Mouse (Mus musculus): Measurements from ENCODE around the gene Zbtb16. TPM values are rescaled to one million over a fixed set of nuclear protein-coding genes. Genes with fewer than 3 reads are reported as not detected.

Zbtb16 gene
- total RNA-seq, 1 experiment: 0.36 TPM

DNA sequence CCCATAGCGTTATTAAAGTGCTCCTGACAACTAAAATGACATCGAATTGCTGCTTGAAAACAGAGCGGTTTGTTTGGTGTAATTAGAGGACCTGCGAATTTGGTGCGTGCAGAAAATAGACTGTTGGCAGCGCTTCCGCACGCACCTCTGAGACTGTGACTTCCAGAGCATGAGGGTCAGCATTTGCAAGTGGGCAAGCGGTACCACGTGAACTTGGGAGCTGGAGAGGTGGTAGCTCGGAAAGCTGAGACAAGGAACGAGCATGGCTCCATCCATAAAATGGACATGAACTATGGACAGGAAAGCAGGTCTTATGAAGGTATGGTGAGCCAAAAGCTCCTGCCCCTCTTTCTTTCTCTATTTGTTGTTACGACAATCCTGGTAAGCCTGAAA, 107.3 kb downstream of the Zbtb16 start:
- DNase-seq (ENCODE audit: low read depth, low spot score): no peak
- H3K27ac ChIP-seq (ENCODE audit: insufficient read depth, low read depth, low read length, poor library complexity, severe bottlenecking): no peak overlapping the region
- no peaks in the 10 kb centered on the region for H3K9me3 ChIP-seq (ENCODE audit: control insufficient read depth, insufficient read depth, low read depth, low read length)
- TF ChIP-seq CHD2 (IDR thresholded peaks at IDR 0.05; ENCODE audit: low read depth, low read length): no peak
- TF ChIP-seq MAFK (IDR thresholded peaks at IDR 0.05; ENCODE audit: insufficient read depth, low read depth, low read length): no peak
- TF ChIP-seq ZC3H11A (IDR thresholded peaks at IDR 0.05; ENCODE audit: borderline replicate concordance, low read depth, low read length): no peak
- H3K4me3 ChIP-seq (ENCODE audit: insufficient read depth in 1 of 2, low read depth in 1 of 2, low read length in 2 of 2, poor library complexity in 1 of 2, severe bottlenecking in 1 of 2): no peak overlapping the region
- no peak overlapping the region for H3K9ac ChIP-seq (ENCODE audit: insufficient read depth, low read depth, low read length, poor library complexity, severe bottlenecking)
- no peaks in the 10 kb centered on the region for H3K4me1 ChIP-seq (ENCODE audit: control insufficient read depth in 2 of 2, insufficient read depth in 2 of 2, low read length in 2 of 2, poor library complexity in 1 of 2)
- H3K36me3 ChIP-seq (ENCODE audit: control insufficient read depth, insufficient read depth, low read length, poor library complexity, severe bottlenecking): no peaks in the 10 kb centered on the region
- in situ Hi-C loops (cut with MboI; ENCODE audit: low sequenced_read_pairs in 2 of 2, unreplicated experiment in 2 of 2): no loop called here

DNA sequence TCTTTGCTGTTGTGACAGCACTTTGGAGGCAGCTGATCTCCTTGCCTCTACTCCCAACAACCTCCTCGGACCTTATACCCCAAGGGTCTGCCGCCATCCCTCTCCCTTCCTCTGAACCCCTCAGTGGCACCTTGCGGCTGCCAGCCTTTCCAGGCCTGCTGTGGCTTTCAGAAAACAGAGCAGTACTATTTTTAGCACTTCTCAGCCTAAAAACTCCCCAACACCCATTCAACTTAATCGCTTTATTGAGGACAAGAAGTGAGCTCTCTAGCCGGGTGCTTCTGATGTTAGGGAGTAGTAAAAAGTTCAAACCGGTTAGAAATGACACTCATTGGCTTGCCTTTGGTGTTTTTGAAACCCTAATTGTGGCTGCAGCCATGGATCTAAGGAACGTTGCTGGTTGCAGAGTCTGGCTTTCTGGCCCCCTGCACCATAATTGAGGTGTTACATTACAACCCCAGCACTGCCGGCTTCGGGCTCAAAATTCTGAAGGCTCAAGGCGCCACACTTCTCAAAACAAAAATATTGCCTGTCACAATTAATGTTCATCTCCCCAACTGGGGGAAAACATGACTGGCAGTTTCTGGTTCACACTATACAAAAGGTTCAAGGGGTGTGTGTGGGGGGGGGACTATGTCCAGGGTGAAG, 107.8 kb downstream of the Zbtb16 start:
- Histone ChIP-seq H3K4me1 (ENCODE audit: control insufficient read depth in 2 of 2, insufficient read depth in 2 of 2, low read length in 2 of 2, poor library complexity in 1 of 2) (no peaks in the 10 kb centered on the region), H3K27ac (ENCODE audit: insufficient read depth, low read depth, low read length, poor library complexity, severe bottlenecking) (no peak overlapping the region), H3K9ac (ENCODE audit: insufficient read depth, low read depth, low read length, poor library complexity, severe bottlenecking) (no peak overlapping the region), H3K36me3 (ENCODE audit: control insufficient read depth, insufficient read depth, low read length, poor library complexity, severe bottlenecking) (no peaks in the 10 kb centered on the region), H3K4me3 (ENCODE audit: insufficient read depth in 1 of 2, low read depth in 1 of 2, low read length in 2 of 2, poor library complexity in 1 of 2, severe bottlenecking in 1 of 2) (no peak overlapping the region), H3K9me3 (ENCODE audit: control insufficient read depth, insufficient read depth, low read depth, low read length) (no peaks in the 10 kb centered on the region)
- no peak for DNase-seq (ENCODE audit: low read depth, low spot score)
- TF ChIP-seq MAFK (IDR thresholded peaks at IDR 0.05; ENCODE audit: insufficient read depth, low read depth, low read length) (no peak), CHD2 (IDR thresholded peaks at IDR 0.05; ENCODE audit: low read depth, low read length) (no peak), ZC3H11A (IDR thresholded peaks at IDR 0.05; ENCODE audit: borderline replicate concordance, low read depth, low read length) (no peak), HCFC1 (IDR thresholded peaks at IDR 0.05; ENCODE audit: borderline replicate concordance, insufficient read depth, low read length) (no peak), ZNF384 (IDR thresholded peaks at IDR 0.05; ENCODE audit: low read depth, low read length) (no peak)
- in situ Hi-C loops (cut with MboI; ENCODE audit: low sequenced_read_pairs in 2 of 2, unreplicated experiment in 2 of 2): no loop called here

DNA sequence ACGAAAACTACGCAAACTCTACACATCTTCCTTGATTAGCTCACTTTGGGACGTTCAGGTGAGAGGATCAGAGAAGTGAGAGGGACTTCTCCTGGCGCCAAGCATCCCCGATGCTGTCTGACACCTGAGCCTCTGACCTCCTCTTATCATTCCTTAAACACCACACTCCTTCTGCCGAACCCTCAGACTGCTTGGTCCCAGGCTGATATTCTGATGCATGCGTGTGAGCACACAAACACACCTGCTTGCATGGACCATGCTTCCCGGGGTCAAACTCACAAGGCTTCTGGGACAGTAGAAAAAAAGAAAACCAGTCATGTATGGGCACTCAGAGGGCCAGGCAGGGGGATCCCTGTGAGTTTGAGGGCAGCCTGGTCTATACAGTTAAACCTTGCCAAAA, 109.7 kb downstream of the Zbtb16 start:
- Histone ChIP-seq H3K9ac (ENCODE audit: insufficient read depth, low read depth, low read length, poor library complexity, severe bottlenecking) (no peak overlapping the region), H3K4me3 (ENCODE audit: insufficient read depth in 1 of 2, low read depth in 1 of 2, low read length in 2 of 2, poor library complexity in 1 of 2, severe bottlenecking in 1 of 2) (no peak overlapping the region), H3K27ac (ENCODE audit: insufficient read depth, low read depth, low read length, poor library complexity, severe bottlenecking) (no peak overlapping the region), H3K36me3 (ENCODE audit: control insufficient read depth, insufficient read depth, low read length, poor library complexity, severe bottlenecking) (no peaks in the 10 kb centered on the region), H3K9me3 (ENCODE audit: control insufficient read depth, insufficient read depth, low read depth, low read length) (no peaks in the 10 kb centered on the region), H3K4me1 (ENCODE audit: control insufficient read depth in 2 of 2, insufficient read depth in 2 of 2, low read length in 2 of 2, poor library complexity in 1 of 2) (no peaks in the 10 kb centered on the region)
- TF ChIP-seq MAFK (IDR thresholded peaks at IDR 0.05; ENCODE audit: insufficient read depth, low read depth, low read length) (no peak), ZNF384 (IDR thresholded peaks at IDR 0.05; ENCODE audit: low read depth, low read length) (no peak), ZC3H11A (IDR thresholded peaks at IDR 0.05; ENCODE audit: borderline replicate concordance, low read depth, low read length) (no peak), HCFC1 (IDR thresholded peaks at IDR 0.05; ENCODE audit: borderline replicate concordance, insufficient read depth, low read length) (no peak), CHD2 (IDR thresholded peaks at IDR 0.05; ENCODE audit: low read depth, low read length) (no peak)
- in situ Hi-C loops (cut with MboI; ENCODE audit: low sequenced_read_pairs in 2 of 2, unreplicated experiment in 2 of 2): no loop called here
- DNase-seq (ENCODE audit: low read depth, low spot score): no peak

DNA sequence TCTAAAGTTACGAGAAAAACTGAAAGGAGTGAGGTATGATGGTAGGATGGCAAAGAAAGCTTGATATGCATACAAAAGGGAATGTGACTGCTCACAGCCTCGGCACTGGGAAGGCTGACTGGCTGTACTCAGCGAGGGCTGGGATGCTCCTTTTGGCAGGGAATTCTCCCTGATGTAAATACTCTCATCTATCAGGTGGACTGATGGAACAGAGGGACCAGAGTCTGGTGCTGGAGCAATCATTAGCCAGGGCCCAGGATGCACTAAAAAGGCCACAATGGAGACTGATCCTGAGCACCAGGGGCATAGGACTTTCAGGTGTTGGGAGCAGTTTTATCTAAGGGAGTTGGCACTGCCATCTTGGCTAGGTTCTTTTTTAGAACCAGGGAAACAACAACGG, 110.1 kb downstream of the Zbtb16 start:
- in situ Hi-C loops (cut with MboI; ENCODE audit: low sequenced_read_pairs in 2 of 2, unreplicated experiment in 2 of 2): no loop called here
- no peak for DNase-seq (ENCODE audit: low read depth, low spot score)
- Histone ChIP-seq H3K4me1 (ENCODE audit: control insufficient read depth in 2 of 2, insufficient read depth in 2 of 2, low read length in 2 of 2, poor library complexity in 1 of 2) (no peaks in the 10 kb centered on the region), H3K36me3 (ENCODE audit: control insufficient read depth, insufficient read depth, low read length, poor library complexity, severe bottlenecking) (no peaks in the 10 kb centered on the region), H3K4me3 (ENCODE audit: insufficient read depth in 1 of 2, low read depth in 1 of 2, low read length in 2 of 2, poor library complexity in 1 of 2, severe bottlenecking in 1 of 2) (no peak overlapping the region), H3K9me3 (ENCODE audit: control insufficient read depth, insufficient read depth, low read depth, low read length) (no peaks in the 10 kb centered on the region), H3K9ac (ENCODE audit: insufficient read depth, low read depth, low read length, poor library complexity, severe bottlenecking) (no peak overlapping the region), H3K27ac (ENCODE audit: insufficient read depth, low read depth, low read length, poor library complexity, severe bottlenecking) (no peak overlapping the region)
- TF ChIP-seq HCFC1 (IDR thresholded peaks at IDR 0.05; ENCODE audit: borderline replicate concordance, insufficient read depth, low read length) (no peak), CHD2 (IDR thresholded peaks at IDR 0.05; ENCODE audit: low read depth, low read length) (no peak), MAFK (IDR thresholded peaks at IDR 0.05; ENCODE audit: insufficient read depth, low read depth, low read length) (no peak), ZC3H11A (IDR thresholded peaks at IDR 0.05; ENCODE audit: borderline replicate concordance, low read depth, low read length) (no peak)

DNA sequence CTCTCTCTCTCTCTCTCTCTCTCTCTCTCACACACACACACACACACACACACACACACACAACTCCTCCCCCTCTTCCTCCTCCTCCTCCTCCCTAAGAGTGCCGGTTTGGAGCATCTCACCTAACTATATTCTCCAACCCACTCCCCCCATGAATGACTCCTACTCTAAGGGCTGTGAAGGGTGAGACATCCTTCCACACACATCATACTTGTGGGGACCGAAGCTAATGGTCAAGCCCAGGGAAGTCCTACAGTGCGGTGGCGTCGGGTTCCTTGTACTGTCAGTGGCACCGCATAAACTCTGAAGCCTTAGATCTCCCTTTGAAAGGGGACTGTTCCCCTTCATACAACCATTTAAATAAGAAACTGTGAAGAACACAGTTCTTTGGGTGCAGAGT, 110.9 kb downstream of the Zbtb16 start:
- Histone ChIP-seq H3K4me1 (ENCODE audit: control insufficient read depth in 2 of 2, insufficient read depth in 2 of 2, low read length in 2 of 2, poor library complexity in 1 of 2) (no peaks in the 10 kb centered on the region), H3K36me3 (ENCODE audit: control insufficient read depth, insufficient read depth, low read length, poor library complexity, severe bottlenecking) (no peaks in the 10 kb centered on the region), H3K9me3 (ENCODE audit: control insufficient read depth, insufficient read depth, low read depth, low read length) (no peaks in the 10 kb centered on the region), H3K27ac (ENCODE audit: insufficient read depth, low read depth, low read length, poor library complexity, severe bottlenecking) (no peak overlapping the region), H3K9ac (ENCODE audit: insufficient read depth, low read depth, low read length, poor library complexity, severe bottlenecking) (no peak overlapping the region), H3K4me3 (ENCODE audit: insufficient read depth in 1 of 2, low read depth in 1 of 2, low read length in 2 of 2, poor library complexity in 1 of 2, severe bottlenecking in 1 of 2) (no peak overlapping the region)
- no peak for TF ChIP-seq CHD2 (IDR thresholded peaks at IDR 0.05; ENCODE audit: low read depth, low read length)
- no peak for DNase-seq (ENCODE audit: low read depth, low spot score)
- in situ Hi-C loops (cut with MboI; ENCODE audit: low sequenced_read_pairs in 2 of 2, unreplicated experiment in 2 of 2): no loop called here
